Mouse (Mus musculus): ENCODE data around the gene Zfp938.

Gene Zfp938

DNA sequence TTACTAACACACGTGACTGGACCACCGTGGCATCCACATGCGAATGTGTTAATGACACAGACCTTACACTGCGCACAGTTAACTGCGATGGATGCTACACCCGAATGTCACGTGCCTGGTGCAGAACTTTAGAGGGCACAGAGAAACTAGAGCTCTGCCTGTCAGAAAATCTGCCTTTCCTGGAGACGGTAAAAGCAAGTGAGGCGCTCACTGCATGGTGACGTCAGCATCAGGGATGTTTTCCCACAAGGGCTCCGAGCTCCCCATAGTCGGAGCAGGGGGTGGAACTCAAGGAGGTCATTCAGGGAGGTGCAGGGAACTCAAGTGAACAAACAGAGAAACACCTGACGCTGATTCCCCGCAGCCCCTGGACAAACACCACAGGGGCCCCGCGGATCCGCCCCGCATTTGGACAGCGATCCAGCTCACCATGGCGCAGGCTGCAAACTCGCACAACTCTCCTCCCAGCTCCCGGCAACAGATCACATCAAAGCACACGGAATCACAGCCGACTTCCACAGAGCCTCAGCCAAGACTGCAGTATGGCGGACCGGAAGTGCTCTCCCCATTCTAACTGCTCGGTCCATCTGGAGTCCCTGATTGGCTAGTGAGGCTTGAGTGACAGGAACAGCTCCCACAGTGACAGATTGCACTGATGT is at the start of gene Zfp938:
Gene Zfp938 (minus strand): TSS at position 539 of the 659 bp plus-strand sequence.
- DNase-seq (ENCODE audit: low spot score), result peak; percentile 80

DNA sequence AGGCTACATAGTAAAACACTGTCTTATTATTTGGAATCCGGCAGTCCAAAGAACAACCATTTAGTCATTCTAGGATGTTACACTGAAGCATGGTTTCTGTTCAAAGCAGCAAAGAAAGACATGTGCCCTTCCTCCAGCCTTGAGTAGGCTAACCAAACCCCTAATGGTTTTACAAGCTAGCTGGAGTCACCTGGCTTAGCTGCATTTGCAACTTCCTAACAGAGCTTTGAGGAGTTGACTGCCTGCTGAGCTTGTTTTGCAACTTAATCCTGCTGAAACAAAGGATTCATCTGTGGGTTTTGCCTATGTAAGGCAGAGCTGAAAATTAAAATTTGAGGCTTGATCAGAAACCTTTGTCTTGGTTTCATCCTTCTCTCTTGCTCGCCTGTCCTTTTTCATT is 16.3 kb upstream of the Zfp938 start:
- DNase-seq (ENCODE audit: low spot score), result no peak

DNA sequence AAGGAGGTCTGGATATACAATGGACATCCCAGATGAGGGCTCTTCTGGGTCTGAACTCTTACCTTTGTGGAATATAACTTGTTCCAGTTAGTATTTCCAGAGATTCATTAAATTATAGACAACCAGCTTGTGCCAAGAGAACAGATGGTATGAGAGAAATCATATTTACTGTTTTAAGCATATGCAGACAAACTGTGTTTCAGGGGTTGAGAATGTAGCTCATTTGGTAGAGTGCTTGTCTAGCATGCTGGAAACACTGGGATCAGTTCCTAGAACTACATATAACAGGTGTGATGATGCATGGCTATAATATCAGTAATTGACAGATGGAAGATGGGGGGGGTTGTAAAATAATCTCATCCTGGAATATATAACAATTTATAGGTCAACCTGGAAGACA is 3.9 kb upstream of the Zfp938 start:
- DNase-seq (ENCODE audit: low spot score), result no peak

DNA sequence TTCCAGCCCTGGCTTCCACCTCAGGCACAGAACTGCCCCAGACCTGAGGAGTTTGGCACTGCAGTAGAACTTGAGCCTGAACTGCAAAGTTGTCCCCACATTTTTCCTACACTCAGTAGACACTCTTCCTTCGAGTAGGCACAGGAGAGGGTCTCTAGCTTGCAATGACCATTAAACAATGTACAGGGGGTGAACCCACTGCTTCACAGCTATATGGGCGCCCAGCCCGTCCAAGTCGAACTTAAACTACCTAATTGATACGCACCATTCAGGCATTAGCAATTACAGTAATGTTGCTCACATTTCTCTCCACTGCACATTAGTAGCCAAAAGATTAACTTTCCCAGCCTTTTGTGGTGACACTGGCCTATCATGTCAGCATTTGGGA is 315 bp upstream of the Zfp938 start:
- DNase-seq (ENCODE audit: low spot score), result no peak

DNA sequence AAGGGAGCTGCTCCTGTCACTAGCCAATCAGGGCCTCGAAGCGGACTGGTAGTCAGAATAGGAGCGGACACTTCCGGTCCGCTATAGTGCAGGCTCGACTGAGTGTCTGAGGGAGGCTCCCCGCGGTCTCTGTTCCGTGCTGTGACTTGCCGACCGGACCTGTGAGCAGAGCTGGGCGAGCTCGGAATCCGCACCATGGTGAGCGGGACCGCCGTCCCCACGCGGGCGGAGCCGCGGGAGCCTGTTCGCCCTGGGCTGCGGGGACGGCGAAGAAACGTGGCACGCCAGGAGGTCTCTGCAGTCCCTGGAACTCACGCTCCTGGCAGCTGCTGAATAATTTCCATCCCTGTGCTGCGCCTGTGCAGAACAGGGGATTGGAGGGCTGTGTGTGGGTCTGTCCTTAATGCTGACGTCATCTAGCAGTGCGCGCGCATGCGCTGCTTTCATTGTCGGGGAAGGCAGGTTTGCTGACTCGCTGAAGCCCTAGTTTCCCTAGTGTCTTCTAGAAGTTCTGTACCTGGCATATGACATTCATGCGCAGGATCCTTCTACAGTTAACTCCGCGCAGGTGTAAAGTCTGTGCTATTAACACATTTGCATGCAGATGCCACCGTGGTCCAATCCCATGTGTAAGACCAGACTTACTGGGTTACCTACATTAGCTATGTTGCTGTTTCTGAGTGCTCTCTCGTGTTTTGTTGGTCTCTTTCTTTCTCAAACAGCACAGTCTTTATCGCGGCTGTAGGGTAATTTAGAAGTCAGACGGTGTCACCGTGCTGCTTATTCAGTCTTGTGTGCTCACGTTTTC is 62.6 kb downstream of the Zfp938 start:
- DNase-seq (ENCODE audit: low spot score), result peak; percentile 76

Measured in urinary bladder, postnatal 14 days (tissue).